Mouse (Mus musculus) hindbrain, embryonic 12.5 days (tissue): ENCODE results near the gene Tbx4. TPM values are rescaled to one million over a fixed set of nuclear protein-coding genes. Genes with fewer than 3 reads are reported as not detected.

Source experiments
- ATAC-seq: fragments of 200-750 bp; cut with Nextera tagmentation; 2 replicates; pipeline ENCODE4 v1.8.0; 2017; ENCODE audit warnings: moderate TSS enrichment; ENCODE audit not compliant: low FRiP score
- H3K27ac ChIP-seq: fragments of 300-500 bp; sonication (generic); 2 replicates; pipeline ENCODE4 v1.5.1; 2016; ENCODE audit warnings: mild to moderate bottlenecking
- H3K27me3 ChIP-seq: fragments of 300-500 bp; sonication (generic); 2 replicates; pipeline ENCODE4 v1.6.1; 2016; ENCODE audit warnings: mild to moderate bottlenecking
- H3K36me3 ChIP-seq: fragments of 300-500 bp; sonication (generic); 2 replicates; pipeline ENCODE4 v1.6.1; 2016; ENCODE audit warnings: mild to moderate bottlenecking
- H3K4me1 ChIP-seq: fragments of 300-500 bp; sonication (generic); 2 replicates; pipeline ENCODE4 v1.6.1; 2016
- H3K4me2 ChIP-seq: fragments of 300-500 bp; sonication (generic); replicated peaks from 2 replicates; pipeline ENCODE4 v1.6.1; 2016; ENCODE audit warnings: mild to moderate bottlenecking
- H3K4me3 ChIP-seq: fragments of 300-500 bp; sonication (generic); 2 replicates; pipeline ENCODE4 v1.5.1; 2016; ENCODE audit warnings: mild to moderate bottlenecking
- H3K9ac ChIP-seq: fragments of 300-500 bp; sonication (generic); 2 replicates; pipeline ENCODE4 v1.6.1; 2016; ENCODE audit warnings: mild to moderate bottlenecking, moderate library complexity
- H3K9me3 ChIP-seq: fragments of 300-500 bp; sonication (generic); replicated peaks from 2 replicates; pipeline ENCODE4 v1.6.1; 2016; ENCODE audit warnings: mild to moderate bottlenecking
- WGBS: fragments of 180-500 bp; shearing (Covaris S2); methylation state at CpG from one replicate; pipeline ENCODE4 v1.1.7; 2016; 5-methylcytosine and 5-hydroxymethylcytosine counted together
- polyA plus RNA-seq: library from polyadenylated mRNA; unstranded; fragments of >200 nt; fragmentation: Nextera tagmentation; extraction: Ambion mirVana; gene quantifications from 2 replicates; pipeline ENCODE4 v1.2.1, GENCODE M21; 2016

Tbx4 gene
- polyA plus RNA-seq, 1 experiment from 2014 or later = 0.57 TPM

DNA sequence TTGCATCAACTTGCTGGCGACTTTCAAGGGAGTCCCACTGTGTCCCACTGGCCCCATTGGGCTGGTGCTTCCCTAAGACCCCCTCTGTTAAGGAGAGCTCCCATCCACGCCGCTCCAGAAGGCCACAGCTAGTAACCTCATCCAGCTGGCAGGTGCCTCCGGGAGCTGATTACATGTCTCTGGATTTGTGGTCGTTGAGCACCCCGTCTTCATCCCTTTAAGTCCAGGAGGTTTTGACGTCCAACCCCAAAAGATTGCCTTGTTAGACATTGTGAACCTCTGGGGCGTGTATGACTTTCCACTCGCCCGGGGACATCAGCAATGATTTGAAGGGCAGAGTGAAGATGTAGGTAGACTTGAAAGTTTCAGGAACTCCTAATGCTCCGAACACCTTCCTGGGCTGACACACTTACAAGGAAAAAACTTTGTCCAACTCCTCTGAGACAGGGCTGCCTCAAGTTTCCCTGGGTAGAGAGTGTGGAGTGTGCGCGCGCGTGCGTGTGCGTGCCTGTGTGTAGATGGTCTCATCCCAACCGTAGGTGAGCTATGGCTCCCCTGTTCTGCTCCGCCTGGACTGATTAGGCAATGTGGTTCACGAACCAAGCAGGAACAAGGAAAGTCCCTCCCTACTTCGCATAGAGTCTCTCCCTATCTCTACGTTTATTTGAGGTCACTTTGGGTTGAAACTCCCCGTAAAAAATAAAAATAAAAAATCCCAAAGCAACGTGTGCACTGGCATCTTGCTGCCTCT, 43.5 kb upstream of the Tbx4 start:
- H3K9me3 ChIP-seq = no peaks in the 10 kb centered on the region
- 6% methylated on average over 24 of the region's 24 CpGs for WGBS
- H3K27ac ChIP-seq = peak overlapping the region; percentile 55; the same call in 1 of the 2 replicates
- H3K4me3 ChIP-seq = peak overlapping the region; percentile 43; the same call in 1 of the 2 replicates
- peaks cover 38% of the 10 kb centered on the region for H3K4me1 ChIP-seq
- peak overlapping the region; percentile 72 for H3K4me2 ChIP-seq
- H3K36me3 ChIP-seq = no peaks in the 10 kb centered on the region
- ATAC-seq = no peak
- H3K9ac ChIP-seq = 0 out of 2 replicates have a peak overlapping the region, but pooled peaks have one; percentile 19
- peaks cover 97% of the 10 kb centered on the region for H3K27me3 ChIP-seq

DNA sequence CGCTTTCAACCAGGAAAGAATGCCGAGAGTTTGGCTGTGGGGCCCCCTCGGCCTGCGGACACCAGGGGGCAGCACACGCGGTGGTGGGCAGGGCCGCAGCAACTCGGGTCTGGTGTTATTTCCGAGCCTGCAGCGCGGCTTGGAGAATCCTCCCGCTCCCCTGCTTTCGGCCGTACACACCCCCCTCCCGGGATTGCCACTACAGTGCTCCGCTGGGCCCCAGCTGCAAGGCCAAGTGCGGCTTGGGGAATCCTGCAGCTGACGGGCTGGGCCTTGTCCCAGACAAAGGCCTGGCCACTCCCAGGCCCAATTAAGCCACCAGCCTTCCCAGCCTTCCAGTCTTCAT, 42.9 kb upstream of the Tbx4 start:
- no peaks in the 10 kb centered on the region for H3K9me3 ChIP-seq
- H3K4me3 ChIP-seq = peak overlapping the region; percentile 43
- H3K4me1 ChIP-seq = peaks cover 33% of the 10 kb centered on the region
- no peaks in the 10 kb centered on the region for H3K36me3 ChIP-seq
- peak overlapping the region; percentile 50; the same call in 1 of the 2 replicates for H3K9ac ChIP-seq
- ATAC-seq = peak; percentile 65
- H3K27ac ChIP-seq = peak overlapping the region; percentile 55
- peak overlapping the region; percentile 72 for H3K4me2 ChIP-seq
- peaks cover 95% of the 10 kb centered on the region for H3K27me3 ChIP-seq
- WGBS = under 1% methylated on average over 18 of the region's 18 CpGs

DNA sequence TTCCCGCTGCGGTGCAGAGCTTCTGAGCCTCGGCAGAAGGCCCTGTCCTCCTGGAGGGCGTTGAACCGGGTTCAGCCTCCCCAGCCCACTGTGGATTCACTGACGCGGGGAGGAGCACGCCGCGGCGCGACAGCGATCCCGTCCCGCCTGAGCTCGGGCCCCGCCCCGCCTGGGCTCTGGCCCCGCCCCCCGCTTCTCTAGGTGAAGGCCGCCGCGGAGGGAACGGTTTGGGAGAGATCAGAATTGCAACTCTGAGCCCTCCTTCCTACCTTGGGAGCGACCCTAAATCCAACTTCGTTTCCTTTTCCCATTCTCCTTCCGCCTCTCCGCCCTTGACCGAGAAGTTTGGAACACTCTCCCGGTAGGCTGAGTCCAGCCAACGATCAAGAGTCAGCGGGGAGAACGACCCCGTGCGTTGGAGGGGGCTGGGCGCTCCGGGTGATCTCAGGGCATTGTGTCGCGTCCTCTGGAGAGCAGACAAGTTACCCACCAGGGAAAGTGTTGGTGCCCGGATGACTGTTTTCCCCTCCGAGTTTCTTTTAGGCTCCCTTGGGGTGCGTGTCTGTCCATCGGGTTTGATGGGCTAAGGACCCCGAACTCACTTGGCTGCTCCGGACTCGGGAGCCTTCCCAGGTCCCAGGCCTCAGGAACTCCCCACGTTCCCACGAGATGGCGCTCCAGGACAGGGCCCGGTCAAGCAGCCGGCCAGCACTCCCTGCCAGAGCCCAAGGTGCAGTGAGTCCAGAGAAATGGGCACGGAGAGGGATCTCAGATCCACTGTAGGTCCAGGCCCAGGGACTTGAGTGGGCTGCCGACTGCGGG, 41.9 kb upstream of the Tbx4 start:
- Histone ChIP-seq H3K4me3 (peak overlapping the region; percentile 43), H3K9me3 (no peaks in the 10 kb centered on the region), H3K27me3 (peaks cover 85% of the 10 kb centered on the region), H3K27ac (no peak overlapping the region; the same call in 1 of the 2 replicates), H3K4me2 (peak overlapping the region; percentile 72), H3K36me3 (no peaks in the 10 kb centered on the region), H3K4me1 (peaks cover 36% of the 10 kb centered on the region), H3K9ac (peak overlapping the region; percentile 50)
- under 1% methylated on average over 54 of the region's 54 CpGs for WGBS
- ATAC-seq = peak; percentile 43; the same call in 1 of the 2 replicates

DNA sequence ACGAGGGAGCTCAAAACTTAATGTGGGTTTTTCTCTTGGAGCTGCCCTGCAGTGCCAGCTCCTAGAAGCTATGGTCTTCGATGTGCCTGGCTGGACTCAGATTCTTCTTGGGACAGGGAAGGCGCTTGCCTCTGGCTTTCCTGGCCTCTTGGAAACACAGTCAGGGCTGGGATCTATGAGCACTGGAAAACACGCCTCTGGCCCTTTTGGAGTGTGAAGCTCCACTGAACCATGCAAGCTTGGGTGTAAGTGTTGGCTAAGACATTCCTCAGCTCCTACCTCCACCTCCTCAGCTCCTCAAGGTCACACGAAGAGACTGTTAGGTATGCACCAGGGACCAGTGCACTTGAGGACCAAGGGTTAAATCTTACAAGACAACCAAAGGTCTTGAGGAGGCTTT, 41.3 kb upstream of the Tbx4 start:
- Histone ChIP-seq H3K9me3 (no peaks in the 10 kb centered on the region), H3K4me1 (peaks cover 36% of the 10 kb centered on the region), H3K4me2 (peak overlapping the region; percentile 72), H3K27ac (no peak overlapping the region), H3K36me3 (no peaks in the 10 kb centered on the region), H3K9ac (no peak overlapping the region), H3K27me3 (peaks cover 82% of the 10 kb centered on the region), H3K4me3 (peak overlapping the region; percentile 43)
- ATAC-seq = no peak
- WGBS = 34% methylated on average over 5 of the region's 5 CpGs

DNA sequence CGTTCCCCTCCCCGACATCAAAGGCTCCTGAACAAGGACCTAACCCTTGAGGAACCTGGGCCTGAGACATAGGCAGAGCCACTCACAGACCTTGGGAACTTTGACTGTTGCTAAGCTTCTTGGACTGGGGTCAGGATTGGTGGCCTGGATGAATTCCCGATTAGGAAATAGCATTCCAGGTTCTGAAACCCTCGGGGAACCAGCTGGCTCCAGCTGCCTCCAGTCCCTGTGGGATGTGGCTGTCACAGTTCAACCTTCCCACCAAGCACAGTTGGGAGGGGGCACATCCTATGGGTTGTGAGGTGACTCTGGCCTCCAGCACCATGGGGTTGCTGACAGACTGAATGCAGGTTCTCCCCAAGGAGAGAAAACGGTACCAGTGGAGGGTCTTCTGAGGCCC, 40.3 kb upstream of the Tbx4 start:
- H3K9me3 ChIP-seq = no peaks in the 10 kb centered on the region
- no peak overlapping the region for H3K4me2 ChIP-seq
- no peak overlapping the region for H3K27ac ChIP-seq
- no peaks in the 10 kb centered on the region for H3K36me3 ChIP-seq
- H3K4me3 ChIP-seq = no peak overlapping the region
- H3K27me3 ChIP-seq = peaks cover 81% of the 10 kb centered on the region
- ATAC-seq = no peak
- no peak overlapping the region for H3K9ac ChIP-seq
- 48% methylated on average over 5 of the region's 5 CpGs for WGBS
- H3K4me1 ChIP-seq = peaks cover 32% of the 10 kb centered on the region

DNA sequence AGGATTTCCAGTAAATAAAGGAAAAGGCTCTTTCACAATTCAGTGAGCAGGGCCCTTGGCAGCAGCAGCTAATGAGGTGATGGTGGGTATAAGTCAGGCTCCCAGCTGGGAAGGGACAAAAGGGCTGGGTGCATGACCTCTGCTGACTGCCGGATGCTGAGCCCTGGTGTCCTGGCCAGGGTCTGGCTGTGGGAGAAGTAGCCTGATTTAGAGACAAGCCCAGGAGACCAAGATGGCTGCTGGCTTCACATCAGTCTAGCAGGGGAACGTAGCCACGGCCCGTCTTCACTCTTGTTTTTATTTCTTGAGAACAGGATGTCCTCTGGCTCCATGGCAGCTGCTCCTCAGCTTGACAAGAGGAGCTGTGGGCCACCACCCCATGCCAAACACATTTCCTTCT, 39.7 kb upstream of the Tbx4 start:
- Histone ChIP-seq H3K9me3 (no peaks in the 10 kb centered on the region), H3K4me1 (peaks cover 31% of the 10 kb centered on the region), H3K9ac (no peak overlapping the region), H3K4me3 (no peak overlapping the region), H3K27ac (no peak overlapping the region), H3K4me2 (no peak overlapping the region), H3K36me3 (no peaks in the 10 kb centered on the region), H3K27me3 (peaks cover 78% of the 10 kb centered on the region)
- no peak for ATAC-seq
- WGBS = 40% methylated on average over 4 of the region's 4 CpGs

DNA sequence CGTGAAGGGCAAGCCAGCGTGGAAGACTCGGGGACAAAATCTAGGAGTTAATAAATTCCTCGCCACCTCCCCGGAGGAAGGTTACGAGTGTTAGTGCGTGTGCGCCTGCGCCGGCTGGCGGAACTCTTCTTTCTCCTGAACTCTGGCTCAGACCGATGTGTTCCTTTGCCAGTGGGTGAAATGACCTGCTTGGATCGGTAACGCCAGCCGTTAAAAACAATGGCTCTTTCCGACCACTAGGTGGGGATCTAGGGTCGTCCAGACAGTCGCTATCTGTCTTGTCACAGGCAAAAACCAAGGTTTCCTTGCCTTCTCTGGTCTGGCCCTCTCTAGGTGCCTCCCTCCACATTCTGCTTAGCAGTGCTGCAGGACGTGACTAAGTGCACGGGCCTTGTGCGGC, 37.2 kb upstream of the Tbx4 start:
- Histone ChIP-seq H3K27ac (no peak overlapping the region), H3K27me3 (peaks cover 54% of the 10 kb centered on the region), H3K4me3 (peak overlapping the region; percentile 18), H3K4me1 (peaks cover 11% of the 10 kb centered on the region; the same call in 1 of the 2 replicates), H3K9me3 (no peaks in the 10 kb centered on the region), H3K9ac (no peak overlapping the region), H3K36me3 (no peaks in the 10 kb centered on the region), H3K4me2 (peak overlapping the region; percentile 49)
- ATAC-seq = peak; percentile 69
- WGBS = 2% methylated on average over 21 of the region's 21 CpGs

DNA sequence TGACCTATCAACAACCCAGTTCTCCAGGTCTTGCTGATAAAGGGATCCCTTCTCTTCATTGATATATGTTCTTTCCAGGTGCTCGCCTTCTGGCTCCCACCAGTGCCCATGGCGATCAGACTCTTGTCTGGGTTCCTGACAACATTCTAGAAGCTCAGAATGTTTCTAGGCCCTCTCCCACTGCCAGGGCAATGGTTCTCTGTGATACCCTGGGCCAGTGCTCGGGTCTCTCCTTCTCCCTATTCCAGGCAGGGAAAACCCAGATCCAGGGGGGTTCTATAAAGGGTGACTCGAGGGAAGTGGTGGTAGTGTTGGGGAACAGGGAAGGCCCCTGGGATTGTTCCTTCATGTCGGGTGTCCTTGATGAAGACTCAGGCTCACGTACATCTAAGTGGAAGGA, 36.0 kb upstream of the Tbx4 start, which contains the start of gene Gm11444:
TSS of gene Gm11444 (minus strand) at position 101 of the 400 bp plus-strand sequence.
- no peak within 1 kb of the TSS for H3K9ac ChIP-seq
- WGBS = 91% methylated on average over 6 of the region's 6 CpGs
- 0 out of 2 replicates have a peak, but pooled peaks cover 3% of the 10 kb centered on the region for H3K4me1 ChIP-seq
- no peaks in the 10 kb centered on the region for H3K36me3 ChIP-seq
- no peak within 1 kb of the TSS for H3K4me3 ChIP-seq
- no peak for ATAC-seq
- H3K9me3 ChIP-seq = no peaks in the 10 kb centered on the region
- H3K27ac ChIP-seq = no peak within 1 kb of the TSS
- peak within 1 kb of the TSS; percentile 49 for H3K4me2 ChIP-seq
- H3K27me3 ChIP-seq = peaks cover 42% of the 10 kb centered on the region

DNA sequence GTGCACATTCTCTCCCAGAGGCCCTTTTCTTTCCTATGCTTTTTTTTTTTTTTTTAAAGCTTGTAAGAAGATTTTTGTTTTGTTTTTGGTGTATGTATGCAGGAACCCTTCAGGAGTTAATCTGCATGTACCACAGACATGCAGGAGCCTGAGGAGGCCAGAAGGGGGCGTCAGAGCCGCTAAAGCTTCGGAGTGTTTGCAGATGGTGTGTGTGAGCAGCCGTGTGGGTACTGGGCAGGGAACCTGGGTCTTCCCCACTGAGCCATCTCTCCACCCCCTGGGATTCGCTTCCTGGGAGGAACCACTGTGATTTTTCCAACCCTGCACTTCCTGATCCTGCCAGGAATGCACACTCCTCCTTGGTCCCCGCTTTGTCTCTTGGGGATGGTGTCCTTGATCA, 35.5 kb upstream of the Tbx4 start:
- H3K9me3 ChIP-seq = no peaks in the 10 kb centered on the region
- 35% methylated on average over 6 of the region's 6 CpGs for WGBS
- H3K27ac ChIP-seq = no peak overlapping the region
- H3K9ac ChIP-seq = no peak overlapping the region
- 0 out of 2 replicates have a peak, but pooled peaks cover 3% of the 10 kb centered on the region for H3K4me1 ChIP-seq
- no peak for ATAC-seq
- H3K4me3 ChIP-seq = no peak overlapping the region
- H3K36me3 ChIP-seq = no peaks in the 10 kb centered on the region
- no peak overlapping the region for H3K4me2 ChIP-seq
- peaks cover 37% of the 10 kb centered on the region for H3K27me3 ChIP-seq

DNA sequence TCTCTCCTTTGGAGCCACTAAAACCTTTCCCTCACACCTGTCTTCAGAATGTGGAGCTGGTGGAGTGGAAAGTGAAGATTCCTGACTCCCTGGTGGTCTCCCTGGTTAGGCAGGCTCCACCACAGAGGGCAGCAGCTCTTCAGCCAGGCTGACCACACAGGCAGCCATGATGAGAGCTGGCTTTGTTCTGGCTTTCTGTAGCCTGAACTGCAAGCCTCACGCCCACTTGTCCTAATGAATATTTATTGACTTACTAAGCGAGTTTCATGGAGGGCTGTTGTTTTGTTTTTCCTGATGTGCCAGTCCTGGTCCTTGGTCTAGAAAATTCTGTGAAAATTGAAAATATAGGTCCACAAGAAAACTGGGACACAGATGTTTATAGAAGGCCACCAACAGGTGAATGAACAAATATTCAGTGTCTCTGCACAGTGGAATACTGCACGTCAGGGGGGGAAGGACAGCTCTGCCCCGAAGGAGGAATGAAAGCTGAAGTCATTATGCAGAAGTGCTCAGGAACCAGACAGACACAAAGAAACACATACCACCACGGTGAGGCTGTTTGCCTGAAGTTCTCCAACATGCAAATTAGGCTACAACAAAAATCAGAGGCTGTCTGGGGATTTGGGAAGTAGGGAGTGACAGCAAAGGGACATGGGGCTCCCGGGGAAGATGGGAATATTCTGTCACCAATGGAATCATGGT, 28.1 kb upstream of the Tbx4 start:
- Histone ChIP-seq H3K27ac (peak overlapping the region; percentile 60; the same call in 1 of the 2 replicates), H3K4me3 (no peak overlapping the region), H3K4me2 (peak overlapping the region; percentile 11; the same call in 1 of the 2 replicates), H3K9me3 (no peaks in the 10 kb centered on the region), H3K9ac (no peak overlapping the region), H3K36me3 (no peaks in the 10 kb centered on the region), H3K4me1 (peaks cover 11% of the 10 kb centered on the region), H3K27me3 (peaks cover 3% of the 10 kb centered on the region)
- WGBS = 12% methylated on average over 6 of the region's 6 CpGs
- ATAC-seq = 0 out of 2 replicates have a peak, but pooled peaks have one; percentile 54

DNA sequence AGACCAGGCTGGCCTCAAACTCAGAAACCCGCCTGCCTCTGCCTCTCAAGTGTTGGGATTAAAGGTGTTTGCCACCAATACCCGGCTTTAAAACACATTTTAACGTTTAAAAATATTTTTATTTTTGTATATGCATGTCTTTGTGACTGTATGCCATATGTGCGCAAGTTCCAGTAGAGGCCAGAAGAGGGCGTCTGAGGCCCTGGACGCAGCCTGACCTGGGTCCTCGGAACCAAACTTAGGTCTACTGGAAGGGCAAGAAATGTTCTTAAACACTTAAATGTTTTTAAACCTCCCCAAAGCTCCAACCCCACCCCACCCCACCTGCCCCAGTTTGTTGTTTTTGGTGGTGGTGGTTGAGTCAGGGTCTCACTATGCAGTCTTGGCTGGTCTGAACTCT, 21.9 kb upstream of the Tbx4 start:
- no peaks in the 10 kb centered on the region for H3K9me3 ChIP-seq
- H3K4me1 ChIP-seq = no peaks in the 10 kb centered on the region
- peaks cover 9% of the 10 kb centered on the region for H3K27me3 ChIP-seq
- no peaks in the 10 kb centered on the region for H3K36me3 ChIP-seq
- ATAC-seq = no peak
- H3K4me3 ChIP-seq = no peak overlapping the region
- WGBS = 37% methylated on average over 7 of the region's 7 CpGs
- no peak overlapping the region for H3K27ac ChIP-seq
- H3K9ac ChIP-seq = no peak overlapping the region
- no peak overlapping the region for H3K4me2 ChIP-seq
